Mouse (Mus musculus) monocyte, adult 5-6 weeks (primary cell): Measurements from ENCODE around the gene Cabcoco1. TPM values are rescaled to one million over a fixed set of nuclear protein-coding genes. Genes with fewer than 3 reads are reported as not detected.

Experiments used
- ATAC-seq: fragments of 153-309, 156-312 bp; replicated peaks from 2 replicates; pipeline ENCODE4 v1.8.0; 2017; ENCODE audit warnings: mild to moderate bottlenecking; ENCODE audit not compliant: low TSS enrichment, insufficient number of reproducible peaks, severe bottlenecking, poor library complexity, low FRiP score
- total RNA-seq: library from RNA; stranded (forward); fragments of 200-1000, 200-491, 200-594 nt; gene quantifications from 3 replicates; pipeline ENCODE4 v1.2.3, GENCODE M21; 2017

Gene Cabcoco1
- total RNA-seq, 1 experiment from 2014 or later, result not detected

- ATAC-seq, result no peak
Observed at GRCm38 (mm10) chr10:68522106-68522505, 19.6 kb downstream of the Cabcoco1 start.

GRCm38 (mm10) chr10:68512433-68513019 lies 29.2 kb downstream of the Cabcoco1 start:
- ATAC-seq, result peak; percentile 70; the same call in 1 of the 2 replicates

GRCm38 (mm10) chr10:68507741-68508140 lies 34.0 kb downstream of the Cabcoco1 start:
- no peak for ATAC-seq

GRCm38 (mm10) chr10:68506242-68506641 lies 35.5 kb downstream of the Cabcoco1 start:
- no peak for ATAC-seq

GRCm38 (mm10) chr10:68504586-68505152 lies 37.0 kb downstream of the Cabcoco1 start:
- ATAC-seq, result no peak

GRCm38 (mm10) chr10:68501067-68501466 lies 40.6 kb downstream of the Cabcoco1 start:
- ATAC-seq, result no peak

- ATAC-seq, result no peak
Observed at GRCm38 (mm10) chr10:68495246-68495645, 46.5 kb downstream of the Cabcoco1 start.

- no peak for ATAC-seq
Observed at GRCm38 (mm10) chr10:68491557-68491956, 50.1 kb downstream of the Cabcoco1 start.

- ATAC-seq, result no peak
Observed at GRCm38 (mm10) chr10:68490781-68491180, 50.9 kb downstream of the Cabcoco1 start.

GRCm38 (mm10) chr10:68472799-68473198 lies 68.9 kb downstream of the Cabcoco1 start:
- peak; percentile 53; the same call in 1 of the 2 replicates for ATAC-seq

GRCm38 (mm10) chr10:68465737-68466327 lies 75.9 kb downstream of the Cabcoco1 start:
- ATAC-seq, result no peak

GRCm38 (mm10) chr10:68464943-68465342 lies 76.8 kb downstream of the Cabcoco1 start:
- ATAC-seq, result no peak

- peak; percentile 22; the same call in 1 of the 2 replicates for ATAC-seq
Observed at GRCm38 (mm10) chr10:68459784-68460183, 81.9 kb downstream of the Cabcoco1 start.

- ATAC-seq, result no peak
Observed at GRCm38 (mm10) chr10:68457019-68457418, 84.7 kb downstream of the Cabcoco1 start.

GRCm38 (mm10) chr10:68454541-68454940 lies 87.2 kb downstream of the Cabcoco1 start:
- ATAC-seq, result no peak

- no peak for ATAC-seq
Observed at GRCm38 (mm10) chr10:68446797-68447125, 94.9 kb downstream of the Cabcoco1 start.

GRCm38 (mm10) chr10:68445876-68446796 lies 95.6 kb downstream of the Cabcoco1 start:
- no peak; the same call in 1 of the 2 replicates for ATAC-seq

GRCm38 (mm10) chr10:68445244-68445811 lies 96.4 kb downstream of the Cabcoco1 start:
- no peak for ATAC-seq
